Mouse (Mus musculus) CH12F3 (cell line): ENCODE measurements around the gene Dag1.
"Not testable (repeated sequence)": the region's sequence is repeated elsewhere in the genome, so short reads cannot be mapped to it uniquely, and the experiment has no call there.

ENCODE experiments used
- in situ Hi-C: fragments of 300-500 bp; cut with MboI; formaldehyde crosslinking; loops from 2 replicates; pipeline ENCODE4 v1.14.3; 2020; ENCODE audit warnings: low sequenced_read_pairs

Gene Dag1

DNA sequence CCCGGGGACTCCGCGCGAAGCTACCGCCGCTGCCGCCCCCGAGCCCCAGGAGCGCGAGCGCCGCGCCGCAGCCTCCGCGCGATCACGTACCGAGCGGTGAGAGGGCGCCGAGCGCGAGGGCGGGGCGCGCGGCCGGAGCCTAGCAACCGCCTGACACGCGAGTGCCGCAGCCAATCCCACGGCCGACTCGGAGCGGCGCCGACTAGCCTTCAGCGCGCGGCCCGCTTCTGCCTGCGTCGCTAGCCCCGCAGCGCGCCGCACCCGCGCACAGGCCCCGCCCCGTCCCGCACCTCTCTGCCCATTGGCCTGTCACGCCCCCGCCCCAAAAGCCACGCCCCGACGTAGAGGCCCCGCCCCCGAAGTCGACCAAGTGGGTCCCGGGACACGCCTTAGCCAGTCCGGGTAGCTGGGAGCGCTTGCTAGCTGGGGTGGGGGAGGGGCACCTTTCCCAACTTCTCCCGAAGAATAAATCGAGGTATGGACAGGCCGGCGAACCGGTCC is at the start of gene Dag1:
TSS of gene Dag1 (minus strand) at position 269 of the 501 bp plus-strand sequence.
- in situ Hi-C loops: no loop called here

DNA sequence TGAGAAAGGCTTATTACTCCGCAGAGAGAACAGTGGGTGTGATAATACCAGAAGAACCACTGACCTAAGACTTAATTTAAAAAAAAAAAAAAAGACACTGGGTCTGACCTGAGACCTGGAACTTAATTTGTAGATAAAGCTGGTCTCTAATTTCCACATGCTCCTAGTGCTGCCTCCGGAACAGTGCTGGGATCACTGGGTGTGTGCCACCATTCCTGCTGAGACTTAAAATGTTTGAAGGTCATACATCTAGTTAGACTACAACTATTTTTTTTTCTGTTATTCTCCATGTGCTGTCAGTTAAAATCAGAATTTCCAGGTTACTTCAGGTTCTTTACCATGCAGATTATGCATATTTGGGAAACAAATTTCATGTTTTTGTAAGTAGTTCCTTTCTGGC is 44.4 kb upstream of the Dag1 start:
- in situ Hi-C loops: no loop called here

DNA sequence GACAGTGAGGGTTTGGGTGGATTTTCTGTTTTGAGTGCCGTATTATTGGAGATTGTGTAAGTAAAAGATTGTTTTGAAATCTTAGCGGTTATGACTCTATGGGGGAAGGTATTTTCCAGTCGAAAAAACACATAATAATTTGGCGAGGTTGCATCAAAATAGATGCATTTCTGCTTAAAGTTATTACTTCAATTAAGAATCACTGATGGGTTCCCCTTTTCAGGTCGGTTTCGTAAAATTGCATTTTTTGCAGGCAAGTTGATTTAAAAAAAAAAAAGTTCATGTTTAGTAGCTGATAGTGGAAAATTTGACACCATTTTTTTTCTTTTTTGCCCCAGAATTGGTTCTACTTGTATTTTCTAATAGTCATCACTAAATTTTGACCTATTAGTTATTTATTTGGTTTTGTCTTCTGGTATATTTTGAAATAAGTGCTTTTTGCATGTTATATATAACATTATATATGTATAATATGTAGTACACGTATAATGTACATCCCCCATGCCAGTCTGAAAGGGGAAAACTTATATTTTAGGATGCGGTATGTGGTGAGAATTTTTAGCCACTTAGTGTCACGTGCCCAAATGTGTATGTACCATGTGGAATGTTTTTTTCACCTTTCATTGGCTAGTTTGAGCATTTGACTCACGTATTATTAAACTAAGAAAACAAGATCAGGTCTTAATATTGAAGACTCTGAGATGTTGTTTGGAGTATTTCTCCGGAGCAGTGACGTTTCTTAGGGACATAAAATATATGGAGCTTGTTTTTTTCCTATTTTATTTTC is 43.5 kb upstream of the Dag1 start:
- in situ Hi-C loops: no loop called here

DNA sequence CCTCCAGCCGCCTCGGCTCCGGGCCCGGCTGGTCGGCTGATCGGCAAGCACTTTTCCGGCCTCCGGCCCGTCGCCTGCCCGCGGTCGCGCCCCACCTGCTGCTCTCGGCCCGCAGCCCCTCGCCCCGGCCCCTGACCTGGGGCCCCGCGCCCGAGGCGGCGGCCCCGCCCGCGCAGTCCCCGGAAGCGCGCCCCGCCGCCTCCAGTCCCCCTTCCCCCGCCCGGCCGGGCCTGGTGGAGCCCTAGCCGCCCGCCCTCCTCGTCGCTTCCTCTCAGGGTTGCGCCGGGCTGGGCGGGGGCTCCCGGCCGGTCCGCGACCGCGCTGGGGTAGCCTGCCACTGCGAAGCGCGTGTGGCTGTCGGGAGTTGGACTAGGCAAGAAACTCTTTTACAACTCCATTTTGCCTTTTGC is 42.8 kb upstream of the Dag1 start:
- in situ Hi-C loops: no loop called here

DNA sequence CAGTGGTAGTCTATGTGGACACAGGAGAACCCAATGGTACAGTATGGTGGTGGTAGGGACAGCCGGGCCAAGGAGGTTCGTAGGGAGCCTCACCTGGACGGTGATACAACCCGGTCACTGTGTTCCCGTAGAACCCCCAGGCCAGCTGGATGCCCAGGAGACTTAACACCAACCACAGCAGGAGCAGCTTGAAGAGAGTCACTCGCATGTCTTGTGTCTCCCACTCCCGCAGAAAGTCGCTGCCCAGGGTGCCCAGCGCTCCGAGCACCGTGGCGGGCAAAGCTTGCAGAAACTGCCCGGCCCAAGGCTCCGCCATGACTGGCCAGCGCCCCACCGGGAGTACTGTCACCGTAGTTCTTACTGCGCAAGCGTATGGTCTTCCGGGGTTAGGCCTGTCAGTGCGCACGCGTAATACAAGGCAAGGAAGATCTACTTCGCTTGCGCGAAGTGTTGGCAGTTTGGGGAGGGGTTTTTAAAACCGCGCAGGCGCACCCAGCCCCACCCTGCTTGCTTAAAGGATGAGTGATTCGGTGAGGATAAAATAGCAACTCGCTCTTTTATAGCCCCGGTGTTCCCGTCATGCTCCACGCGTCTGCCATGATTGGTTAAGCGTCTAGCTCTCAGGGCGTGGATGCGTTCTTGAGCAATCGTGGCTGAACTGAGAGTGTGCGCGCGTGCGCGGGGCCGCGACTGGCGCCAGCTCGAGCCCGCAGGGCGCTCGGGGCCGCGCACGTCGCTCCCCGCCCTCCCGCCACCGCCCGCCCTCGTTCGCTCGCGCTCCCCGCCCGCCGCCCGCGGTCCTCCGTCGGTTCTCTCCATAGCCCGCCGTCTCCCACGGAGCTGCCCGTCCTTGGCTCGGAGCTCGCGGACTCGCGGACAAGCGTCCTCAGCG is 42.1 kb upstream of the Dag1 start, which contains the start of the genes Rhoa and Tcta:
TSS of gene Rhoa (plus strand) at position 501 of the 892 bp plus-strand sequence.
TSS of gene Tcta (minus strand) at position 532 of the 892 bp plus-strand sequence.
- in situ Hi-C loops: no loop called here

DNA sequence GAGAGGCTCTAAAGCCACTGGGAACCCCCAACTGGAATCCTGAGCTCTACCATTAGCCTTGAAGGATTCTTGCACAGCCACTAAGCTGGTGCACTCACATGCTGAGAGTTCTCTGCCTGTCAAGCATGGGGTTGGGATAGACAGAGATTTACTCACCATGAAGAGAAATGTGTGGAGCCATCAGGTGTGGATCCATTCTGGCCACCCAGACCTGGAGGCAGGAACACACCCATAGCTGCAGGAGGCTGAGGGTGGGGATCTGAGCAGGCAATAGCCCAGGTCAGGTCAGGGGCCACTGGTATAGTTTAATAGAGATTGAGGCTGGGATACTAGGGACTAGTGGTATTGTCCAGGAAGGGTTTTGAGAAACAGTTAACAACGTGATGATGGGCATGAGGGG is 41.4 kb upstream of the Dag1 start:
- in situ Hi-C loops: no loop called here

DNA sequence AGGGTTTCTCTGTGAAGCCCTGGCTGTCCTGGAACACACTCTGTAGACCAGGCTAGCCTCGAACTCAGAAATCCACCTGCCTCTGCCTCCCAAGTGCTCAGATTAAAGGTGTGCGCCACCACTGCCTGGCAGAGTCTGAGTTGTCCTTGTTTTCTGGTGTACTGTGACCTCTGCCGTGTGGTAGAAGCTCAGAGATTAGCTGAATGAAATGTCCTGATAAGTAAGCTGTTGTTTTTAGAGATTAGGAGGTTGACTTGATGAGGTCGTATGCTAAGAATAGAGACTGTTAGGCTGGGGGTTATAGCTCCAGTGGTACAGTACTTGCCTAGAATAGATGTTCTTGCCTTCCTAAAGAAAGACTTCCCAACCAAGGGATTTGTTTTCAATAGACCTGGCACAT is 41.0 kb upstream of the Dag1 start:
- in situ Hi-C loops: no loop called here

DNA sequence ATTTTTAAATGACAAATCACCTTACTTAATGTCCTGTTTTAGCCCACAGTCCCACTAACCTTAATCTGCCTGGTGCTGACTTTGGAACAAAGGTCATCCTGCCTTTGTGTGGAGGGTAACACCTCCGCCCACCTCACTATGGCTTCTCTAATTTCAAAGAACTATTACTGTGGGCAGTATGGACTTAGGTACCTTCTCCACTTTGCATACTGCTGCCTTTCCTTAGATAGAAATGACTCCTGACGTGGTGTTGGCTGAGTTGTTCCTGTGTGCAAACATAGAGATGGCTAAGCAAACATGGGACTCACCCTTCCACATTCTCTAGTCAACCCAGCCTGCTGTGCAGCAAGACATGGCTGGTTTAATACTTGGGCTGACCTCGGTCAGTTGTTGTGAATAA is 38.1 kb upstream of the Dag1 start:
- in situ Hi-C loops: no loop called here

DNA sequence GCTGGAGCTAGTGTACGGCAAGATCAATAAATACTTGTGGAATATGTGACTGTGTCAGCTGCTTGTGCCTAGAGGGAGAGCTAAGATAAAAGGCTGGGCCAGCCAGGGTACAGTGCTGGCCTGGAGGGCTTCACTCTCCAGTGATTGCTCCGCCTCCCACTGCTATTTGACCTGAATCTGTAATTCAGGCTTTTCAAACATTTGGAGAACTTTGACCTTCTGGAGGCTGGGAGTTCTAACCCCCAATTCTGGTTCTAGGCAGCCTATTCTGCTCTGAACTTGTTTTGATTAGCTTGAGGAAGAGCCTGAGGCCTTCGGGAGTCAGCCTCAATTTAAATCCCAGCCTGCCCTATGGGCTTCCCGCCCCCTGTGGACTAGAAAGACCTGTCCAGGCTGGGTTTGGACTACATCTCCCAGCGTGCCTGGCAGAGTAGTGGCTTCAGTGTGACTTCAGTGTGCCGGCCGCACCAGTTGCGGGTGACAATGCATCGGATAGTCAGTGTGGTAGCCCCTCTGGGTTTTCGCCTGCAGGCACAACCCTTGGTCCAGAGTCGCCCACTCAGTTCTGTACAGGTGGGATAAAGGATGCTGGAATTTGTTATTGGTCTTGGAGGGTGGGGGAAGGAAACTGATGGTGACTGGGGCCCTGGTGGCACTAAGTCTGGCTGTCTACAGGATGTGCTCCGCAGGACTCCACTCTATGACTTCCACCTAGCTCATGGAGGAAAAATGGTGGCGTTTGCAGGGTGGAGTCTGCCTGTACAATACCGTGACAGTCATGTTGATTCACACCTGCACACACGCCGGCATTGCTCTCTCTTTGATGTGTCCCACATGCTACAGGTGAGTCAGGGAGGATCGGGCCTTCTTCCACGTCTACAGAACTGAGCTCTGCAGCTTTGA is 32.9 kb upstream of the Dag1 start, which contains the start of gene Amt:
TSS of gene Amt (plus strand) at position 401 of the 903 bp plus-strand sequence.
- in situ Hi-C loops: no loop called here

DNA sequence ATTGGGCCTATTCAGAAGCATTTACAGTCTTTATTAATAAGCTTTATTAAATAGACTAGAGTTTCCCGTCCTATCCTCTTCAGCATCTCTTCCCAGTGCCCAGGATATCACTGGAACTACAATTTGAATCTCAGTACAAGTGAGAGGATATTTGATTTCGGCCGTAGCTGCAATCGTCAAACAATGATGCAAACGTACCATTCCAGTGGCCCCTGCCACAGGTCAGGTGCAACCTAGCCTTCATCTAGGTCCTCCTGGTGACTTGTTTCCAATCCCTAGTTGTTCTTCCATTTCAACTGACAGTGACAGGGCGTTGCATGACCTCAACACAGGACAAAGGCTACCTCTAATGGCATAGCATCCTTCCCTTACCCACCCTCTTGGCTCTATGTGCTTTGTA is 27.0 kb upstream of the Dag1 start:
- in situ Hi-C loops: no loop called here

DNA sequence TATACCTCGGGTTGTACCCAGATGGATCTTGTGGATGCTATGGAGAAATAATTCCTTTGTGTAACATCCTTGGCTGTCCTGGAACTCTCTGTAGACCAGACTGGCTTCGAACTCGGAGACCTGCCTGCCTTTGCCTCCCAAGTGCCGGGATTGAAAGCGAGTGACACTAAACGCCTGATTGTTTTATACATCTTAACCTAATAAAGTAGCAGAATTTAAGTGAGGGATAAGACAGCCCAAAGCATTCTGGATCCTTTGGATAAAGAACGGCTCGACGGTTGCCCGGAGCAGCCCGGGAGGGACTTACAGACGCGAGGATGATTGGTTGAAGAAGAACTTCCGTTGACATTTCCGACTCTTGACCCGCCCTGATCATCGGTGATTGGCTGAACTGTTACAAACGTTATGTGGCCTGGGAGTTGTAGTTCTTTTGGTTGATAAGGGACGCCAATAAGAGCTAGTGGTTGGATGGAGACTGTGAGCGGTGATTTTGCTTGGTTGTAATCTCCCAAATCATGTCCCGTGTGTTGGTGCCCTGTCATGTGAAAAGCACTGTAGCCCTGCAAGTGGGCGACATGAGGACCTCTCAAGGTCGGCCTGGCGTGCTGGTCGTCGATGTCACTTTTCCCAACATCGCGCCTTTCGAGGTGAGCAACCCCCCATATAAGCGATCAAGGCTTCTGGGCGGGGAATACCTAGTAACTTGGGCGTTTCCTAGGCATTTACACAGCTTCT is 26.4 kb upstream of the Dag1 start, which contains the start of gene Nicn1:
TSS of gene Nicn1 (plus strand) at position 414 of the 735 bp plus-strand sequence.
- in situ Hi-C loops: no loop called here

DNA sequence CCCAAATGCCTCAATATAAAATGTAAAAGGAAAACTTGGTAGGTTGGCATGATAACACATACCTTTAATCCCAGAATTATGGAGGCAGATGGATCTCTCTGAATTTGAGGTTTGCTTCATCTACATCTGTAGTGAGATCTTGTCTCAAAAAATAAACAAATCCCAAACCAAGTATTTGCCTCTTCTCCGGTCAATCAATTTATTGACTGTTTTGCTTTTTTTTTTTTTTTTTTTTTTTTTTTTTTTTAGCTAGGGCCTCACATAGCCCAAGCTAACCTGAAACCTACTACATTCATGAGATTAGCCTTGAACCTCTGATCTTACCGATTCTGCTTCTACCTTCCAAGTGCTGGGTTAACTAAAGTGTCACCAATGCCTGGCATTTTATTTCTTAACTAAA is 25.6 kb upstream of the Dag1 start:
- in situ Hi-C loops: no loop called here

DNA sequence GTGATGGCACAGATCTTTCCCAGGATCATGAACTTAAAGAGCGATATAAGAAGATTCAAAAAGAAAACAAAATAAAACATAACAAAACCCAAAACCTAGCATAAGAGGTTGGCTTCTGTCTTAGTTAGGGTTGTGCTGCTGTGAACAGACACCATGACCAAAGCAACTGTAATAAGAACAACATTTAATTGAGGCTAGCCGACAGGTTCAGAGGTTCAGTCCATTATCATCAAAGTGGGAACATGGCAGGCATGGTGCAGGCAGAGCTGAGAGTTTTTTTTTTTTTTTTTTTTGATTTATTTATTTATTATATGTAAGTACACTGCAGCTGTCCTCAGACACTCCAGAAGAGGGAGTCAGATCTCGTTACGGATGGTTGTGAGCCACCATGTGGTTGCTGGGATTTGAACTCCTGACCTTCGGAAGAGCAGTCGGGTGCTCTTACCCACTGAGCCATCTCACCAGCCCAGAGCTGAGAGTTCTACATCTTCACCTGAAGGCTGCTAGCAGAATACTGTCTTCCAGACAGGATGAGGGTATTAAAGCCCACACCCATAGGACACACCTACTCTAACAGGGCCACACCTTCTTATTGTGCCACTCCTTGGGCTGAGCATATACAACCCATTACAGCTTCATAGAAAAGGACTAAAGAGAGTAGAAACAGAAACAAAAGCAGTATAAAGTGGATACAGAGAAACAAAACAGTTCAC is 23.9 kb upstream of the Dag1 start:
- in situ Hi-C loops: not testable (repeated sequence)

DNA sequence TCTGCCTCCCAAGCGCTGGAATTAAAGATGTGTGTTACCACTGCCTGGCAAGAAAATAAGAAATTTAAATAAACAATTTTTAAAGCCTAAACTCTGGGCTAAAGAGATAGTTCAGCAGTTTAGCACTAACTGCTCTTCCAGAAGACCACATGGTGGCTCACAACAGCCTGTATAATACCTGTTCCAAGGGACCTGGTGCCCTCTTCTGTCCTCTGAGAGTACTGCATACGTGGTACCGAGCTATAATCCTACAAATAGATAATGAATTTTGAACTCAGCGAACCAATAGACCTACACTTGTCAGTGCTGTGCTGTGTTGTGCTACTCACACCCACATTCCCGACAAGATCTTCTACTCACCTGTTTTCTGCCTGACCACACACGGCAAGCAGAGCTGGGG is 20.7 kb upstream of the Dag1 start:
- in situ Hi-C loops: no loop called here

DNA sequence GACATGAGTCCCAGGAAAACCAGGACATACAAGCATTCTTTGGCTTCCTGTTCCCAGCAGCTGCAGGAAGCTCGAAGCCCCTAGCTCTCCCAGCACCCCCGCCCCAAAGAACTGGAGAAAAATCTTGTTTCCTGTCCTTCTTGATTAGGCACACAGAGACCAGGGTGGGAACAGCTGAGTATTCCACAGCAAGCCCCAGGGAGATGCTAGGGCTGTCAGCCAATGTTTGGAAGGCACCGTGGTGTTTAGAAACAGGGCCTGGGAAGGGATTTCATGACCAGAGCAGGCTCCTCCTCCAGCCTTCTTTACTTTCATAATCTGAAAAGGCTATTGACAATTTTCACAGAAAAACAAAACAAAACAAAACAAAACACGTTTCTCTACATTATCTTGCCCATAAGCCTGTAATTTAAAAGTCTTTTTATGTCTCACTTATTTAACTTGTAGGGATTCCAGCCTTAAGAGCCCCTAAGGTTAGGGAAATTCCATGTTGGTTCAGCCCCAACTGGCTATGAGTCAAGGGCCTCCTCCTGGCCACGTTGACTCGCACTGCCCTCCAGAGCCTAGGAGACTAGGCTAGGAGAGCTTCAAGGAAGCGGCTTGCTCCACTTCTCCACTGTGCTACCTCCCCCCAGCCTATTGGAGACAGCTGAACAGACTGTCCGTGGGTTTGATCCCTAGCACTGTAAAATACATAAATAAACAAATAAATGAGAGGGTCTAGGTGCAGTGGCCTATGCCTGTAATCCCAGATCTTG is 16.5 kb upstream of the Dag1 start:
- in situ Hi-C loops: no loop called here

DNA sequence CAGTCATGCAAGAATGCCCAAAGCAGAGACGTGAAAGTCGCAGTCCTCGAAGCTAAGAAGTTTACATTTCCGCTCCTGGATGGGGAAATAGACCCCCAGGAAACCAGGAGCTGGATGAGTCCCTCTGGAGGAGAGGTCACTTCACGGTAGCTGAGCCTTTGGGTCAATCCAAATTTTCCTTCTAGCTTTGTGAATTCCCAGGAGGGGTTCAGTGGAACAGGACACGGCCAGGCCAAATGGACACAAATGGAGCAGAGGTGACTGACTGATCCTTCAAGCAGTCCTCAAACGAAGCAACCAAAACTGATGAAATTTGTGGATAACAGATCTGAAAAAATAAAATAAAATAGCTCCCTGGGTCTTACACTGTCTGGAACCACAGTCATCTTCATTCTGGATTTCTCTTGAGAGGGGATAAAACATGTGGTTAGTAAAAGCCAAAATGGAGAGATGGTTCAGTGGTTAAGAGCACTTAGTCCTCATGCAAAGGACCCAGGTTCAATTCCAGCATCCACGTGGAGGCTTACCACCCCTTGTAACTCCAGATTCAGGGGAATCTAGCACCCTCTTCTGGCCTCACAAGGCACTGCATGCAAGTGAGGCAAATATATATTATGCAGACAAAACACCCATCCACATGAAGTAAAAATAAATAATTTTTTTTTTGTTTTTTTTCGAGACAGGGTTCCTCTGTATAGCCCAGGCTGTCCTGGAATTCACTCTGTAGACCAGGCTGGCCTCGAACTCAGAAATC is 15.1 kb upstream of the Dag1 start:
- in situ Hi-C loops: no loop called here

DNA sequence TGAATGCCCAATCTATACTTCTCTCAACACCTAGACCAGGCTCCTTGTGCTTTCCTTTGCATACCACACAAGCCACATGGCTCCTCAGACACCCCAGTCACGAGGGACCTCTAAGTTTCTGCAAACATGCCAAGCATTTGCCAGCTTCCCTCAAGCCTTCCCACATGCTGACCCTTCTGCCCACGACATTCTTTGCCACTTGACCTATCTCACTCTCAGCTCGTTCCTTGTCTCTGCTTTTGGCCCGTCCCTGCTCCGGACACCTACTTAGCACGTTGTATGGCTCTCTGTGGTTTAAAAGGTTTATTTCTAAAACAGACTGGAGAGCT is 11.5 kb upstream of the Dag1 start:
- in situ Hi-C loops: no loop called here
